Mouse (Mus musculus): Measurements from ENCODE around the gene Slx4.
A peak's percentile ranks its signal among the peaks of the same experiment; 100 is the strongest.
"Not testable (repeated sequence)": the region's sequence is repeated elsewhere in the genome, so short reads cannot be mapped to it uniquely, and the experiment has no call there.

The Slx4 gene

GRCm38 (mm10) chr16:4003489-4004398 lies at the start of gene Slx4:
Gene Slx4 (minus strand): TSS chr16:4003770.
- DNase-seq, result peak; percentile 96

- DNase-seq, result no peak
Measured at GRCm38 (mm10) chr16:4052601-4053000, 49.0 kb upstream of the Slx4 start.

DNA sequence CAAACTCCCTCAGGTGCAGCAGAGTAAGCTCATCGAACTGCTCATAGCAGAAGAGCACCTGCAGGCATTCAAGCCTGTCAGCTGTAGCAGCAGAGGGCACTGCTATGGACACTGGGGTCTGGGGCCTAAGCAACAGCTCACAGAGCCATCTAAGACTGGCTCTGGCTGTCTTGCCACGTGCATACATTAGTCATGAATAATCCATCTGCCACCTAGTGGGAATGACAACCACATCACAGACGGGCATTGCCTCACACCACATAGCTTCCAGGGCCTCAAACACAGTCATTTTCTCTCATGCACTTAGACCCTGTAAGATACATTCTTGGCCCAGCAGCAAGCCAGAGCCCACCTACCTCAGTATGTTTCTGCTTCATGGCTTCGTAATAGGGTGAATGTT lies 42.0 kb upstream of the Slx4 start:
- no peak for DNase-seq

DNA sequence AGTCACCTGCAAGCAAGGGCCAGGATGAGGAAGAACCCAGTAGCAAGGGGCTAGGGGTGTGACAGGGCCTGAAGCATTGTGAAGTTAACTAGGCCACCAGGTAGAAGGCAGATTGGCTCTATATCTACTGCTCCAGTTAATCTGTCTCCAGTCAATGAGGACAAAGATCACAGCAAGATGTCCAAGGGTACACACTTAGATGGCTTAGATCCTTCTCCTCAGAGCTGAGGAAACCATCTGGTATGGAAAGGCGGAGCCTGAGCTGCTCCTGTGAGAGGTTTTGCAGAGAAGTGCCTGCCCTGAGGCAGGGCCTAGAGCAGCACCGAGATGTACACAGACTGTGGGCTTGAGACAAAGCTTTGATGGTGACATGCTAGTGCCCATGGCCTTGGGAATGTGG lies 40.5 kb upstream of the Slx4 start:
- no peak for DNase-seq

GRCm38 (mm10) chr16:4041646-4042045 lies 38.1 kb upstream of the Slx4 start:
- no peak for DNase-seq

DNA sequence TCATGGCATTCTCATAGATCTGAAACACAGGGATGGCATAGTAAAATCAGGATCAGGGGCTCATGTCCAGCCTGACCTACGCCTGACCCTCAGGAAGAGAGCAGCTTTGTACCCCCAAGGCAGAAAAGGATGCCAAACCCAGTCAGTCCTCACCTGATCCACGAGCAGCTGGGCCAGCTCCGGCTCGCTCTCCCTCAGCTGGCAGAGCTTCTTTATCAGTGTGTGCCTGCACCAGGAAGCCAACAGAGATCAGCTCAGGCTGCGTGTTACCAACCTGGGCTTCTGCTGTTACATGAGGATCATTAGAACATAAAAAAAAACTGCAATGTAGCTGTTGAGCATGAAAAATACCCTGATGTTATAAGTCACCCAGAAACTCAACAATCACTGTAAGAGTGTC lies 36.6 kb upstream of the Slx4 start:
- DNase-seq, result no peak

- DNase-seq, result no peak
Measured at GRCm38 (mm10) chr16:4037690-4038089, 34.1 kb upstream of the Slx4 start.

DNA sequence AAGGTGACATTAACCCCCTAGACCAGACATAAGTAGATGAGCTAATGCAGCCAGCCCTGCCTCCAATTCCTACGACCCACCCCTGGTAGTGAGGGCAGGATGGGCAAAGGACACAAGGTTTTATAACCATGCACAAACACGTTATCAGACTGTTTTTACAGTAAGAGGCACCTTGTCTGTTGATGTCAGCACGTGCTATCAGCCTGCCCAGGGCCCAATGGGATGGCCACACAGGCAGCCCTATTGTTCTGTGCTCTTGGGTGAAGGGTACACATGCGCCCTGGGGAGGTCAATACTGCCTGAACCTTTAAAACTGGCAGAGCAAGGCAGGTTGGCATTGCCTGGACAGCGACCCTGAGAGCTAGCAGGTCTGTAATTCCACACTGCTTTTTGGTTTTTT lies 33.2 kb upstream of the Slx4 start, which contains the start of gene Dnase1:
Gene Dnase1 (plus strand): TSS at position 136 of the 400 bp plus-strand sequence.
- DNase-seq, result no peak

DNA sequence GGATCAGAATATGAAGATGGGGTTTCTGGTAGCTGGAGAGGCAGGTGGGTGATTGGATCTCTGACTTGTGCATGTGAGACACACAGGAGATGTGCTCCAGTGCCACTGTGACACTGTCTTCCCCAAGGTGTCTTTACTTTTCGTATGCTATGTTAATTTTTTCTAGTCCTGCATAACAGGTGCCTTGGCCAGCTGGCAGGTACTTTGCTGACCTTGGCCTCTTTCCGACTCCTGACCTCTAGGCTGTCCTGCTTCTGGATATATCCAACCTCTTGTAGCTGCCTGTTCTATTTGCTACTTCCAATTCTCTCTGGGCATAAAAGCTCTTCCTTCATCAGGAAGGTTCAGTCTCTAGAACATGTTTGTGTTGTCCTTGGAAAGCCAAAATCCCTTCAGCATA lies 32.0 kb upstream of the Slx4 start:
- no peak for DNase-seq

- no peak for DNase-seq
Measured at GRCm38 (mm10) chr16:4034476-4034875, 30.9 kb upstream of the Slx4 start.

GRCm38 (mm10) chr16:4033971-4034370 lies 30.4 kb upstream of the Slx4 start:
- DNase-seq, result peak; percentile 32

- peak; percentile 44 for DNase-seq
Measured at GRCm38 (mm10) chr16:4032341-4032748, 28.8 kb upstream of the Slx4 start.

- DNase-seq, result no peak
Measured at GRCm38 (mm10) chr16:4031441-4032274, 28.1 kb upstream of the Slx4 start.

DNA sequence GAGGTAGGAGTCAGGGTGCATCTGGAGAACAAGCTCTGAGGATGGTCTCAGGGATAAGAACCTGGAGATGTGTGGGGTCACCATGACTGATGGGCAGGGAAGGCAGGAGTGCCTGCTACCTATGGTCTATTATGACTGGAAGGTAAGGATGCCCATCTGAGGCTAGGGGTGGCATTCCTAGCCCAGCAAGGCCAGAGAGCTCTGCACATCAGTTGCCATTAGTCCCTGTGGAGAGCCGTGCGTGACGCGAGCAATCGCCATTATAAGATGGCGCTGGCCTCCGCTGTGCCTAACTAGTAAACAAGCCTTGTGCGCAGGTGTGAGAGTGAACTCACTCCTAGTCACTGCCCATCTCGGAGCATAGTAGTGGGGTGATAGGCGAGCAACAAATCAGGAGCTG lies 26.9 kb upstream of the Slx4 start:
- DNase-seq, result no peak

DNA sequence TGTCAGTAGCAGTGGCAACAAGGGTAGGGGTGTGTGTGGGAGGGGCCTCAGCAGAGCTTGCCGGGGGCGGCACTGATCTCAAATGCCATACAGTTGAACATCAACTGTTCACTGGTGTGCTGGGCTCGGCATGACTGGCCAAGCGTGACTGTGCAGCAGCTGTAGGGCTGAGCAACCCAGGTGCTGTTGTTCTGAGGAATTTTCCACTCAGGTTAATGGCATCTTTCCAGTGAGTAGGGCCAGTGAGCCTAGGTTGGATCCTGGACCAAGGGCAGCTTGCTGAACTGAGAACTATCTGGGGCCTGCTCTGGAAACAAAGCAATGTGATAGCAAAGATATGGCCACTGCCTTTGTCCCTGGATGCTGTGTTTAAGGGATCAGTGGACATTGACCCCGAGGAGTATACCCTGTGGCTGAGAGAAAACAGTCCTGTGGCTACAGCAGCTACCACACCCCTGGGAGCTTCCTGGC lies 25.8 kb upstream of the Slx4 start:
- DNase-seq, result no peak

- DNase-seq, result no peak
Measured at GRCm38 (mm10) chr16:4027211-4027610, 23.6 kb upstream of the Slx4 start.

GRCm38 (mm10) chr16:4026672-4027071 lies 23.1 kb upstream of the Slx4 start:
- no peak for DNase-seq

- DNase-seq, result no peak
Measured at GRCm38 (mm10) chr16:4022719-4023118, 19.1 kb upstream of the Slx4 start.

DNA sequence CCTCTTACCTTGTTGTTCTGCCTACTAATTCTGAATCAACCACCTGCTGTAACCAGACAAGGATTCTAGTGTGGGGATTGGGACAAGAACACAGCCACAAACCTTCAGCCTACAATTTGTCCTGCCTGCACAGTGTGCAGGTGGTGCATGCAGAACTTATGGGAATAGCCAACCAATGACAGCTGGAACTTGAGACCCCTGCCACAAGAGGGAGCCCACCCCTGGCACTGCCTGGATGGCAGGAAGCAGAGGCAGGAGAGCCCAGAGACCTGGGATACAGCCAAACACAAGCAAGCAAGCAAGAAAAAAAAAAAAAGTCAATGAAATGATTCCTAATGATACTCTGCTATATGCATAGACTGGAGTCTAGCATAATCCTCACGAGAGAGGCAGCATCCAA lies 17.7 kb upstream of the Slx4 start:
- no peak for DNase-seq

- DNase-seq, result not testable (repeated sequence)
Measured at GRCm38 (mm10) chr16:4017466-4017865, 13.9 kb upstream of the Slx4 start.

DNA sequence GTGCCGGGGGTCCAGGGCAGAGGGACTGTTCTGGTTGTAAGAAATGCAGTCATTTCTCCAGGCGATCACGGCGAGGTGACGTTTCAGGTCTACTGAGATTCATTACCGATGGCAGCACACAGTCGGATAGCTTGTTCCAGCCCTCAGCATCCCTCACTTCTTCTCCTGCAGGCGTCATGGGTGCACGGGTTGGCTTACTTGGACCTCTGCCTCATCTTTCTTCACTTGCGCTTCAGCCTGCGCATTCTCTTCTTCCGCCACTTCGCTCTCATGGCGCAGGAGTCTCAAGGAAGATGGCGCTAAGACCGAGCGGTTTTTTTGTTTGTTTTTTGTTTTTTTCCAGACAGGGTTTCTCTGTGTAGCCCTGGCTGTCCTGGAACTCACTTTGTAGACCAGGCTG lies 13.2 kb upstream of the Slx4 start:
- DNase-seq, result not testable (repeated sequence)

GRCm38 (mm10) chr16:4014040-4014668 lies 10.6 kb upstream of the Slx4 start:
- DNase-seq, result no peak
